Mouse (Mus musculus) erythroblast, embryonic 14.5 days (primary cell): ENCODE measurements around the gene Magi1.

Source experiments
- GATA1 ChIP-seq: IDR thresholded peaks from 2 replicates; pipeline ENCODE4 v1.6.1; 2012; ENCODE audit warnings: low read length, inconsistent platforms, mixed read lengths
- TAL1 ChIP-seq: IDR thresholded peaks from 3 replicates; pipeline ENCODE4 v1.6.1; 2012; ENCODE audit warnings: low read length, inconsistent platforms, mixed read lengths

DNA sequence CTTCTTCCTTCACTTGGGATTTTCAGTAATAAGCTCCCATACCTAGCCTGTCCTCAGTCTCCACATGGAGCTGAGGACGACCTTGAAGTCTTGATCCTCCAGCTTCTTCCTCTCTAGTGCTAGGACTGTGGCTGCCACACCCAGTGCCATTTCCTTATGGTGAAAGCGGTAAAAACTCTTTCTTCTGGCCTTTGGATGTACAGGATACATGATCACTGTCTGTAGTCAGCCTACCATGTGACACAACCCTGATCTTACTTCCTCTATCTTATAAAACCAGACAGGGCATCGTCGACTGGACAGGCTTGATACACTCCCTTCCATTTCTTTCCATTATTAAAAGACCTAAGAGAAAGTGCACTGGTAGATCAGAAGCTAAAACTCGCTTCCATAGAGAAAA is 413.7 kb downstream of the Magi1 start:
- TF ChIP-seq TAL1 (no peak), GATA1 (no peak)
